Mouse (Mus musculus) spleen, adult 12 weeks (tissue): ENCODE results near the gene Ptprn2.

Experiments used
- DNase-seq: peaks from one replicate; pipeline ENCODE4 v3.0.0; 2022; ENCODE audit warnings: low spot score

The Ptprn2 gene

GRCm38 (mm10) chr12:117257921-117258497, 772.5 kb downstream of the Ptprn2 start:
- no peak for DNase-seq

GRCm38 (mm10) chr12:117260391-117261164, 775.1 kb downstream of the Ptprn2 start:
- no peak for DNase-seq

- no peak for DNase-seq
Measured at GRCm38 (mm10) chr12:117261165-117261440, 775.6 kb downstream of the Ptprn2 start.

GRCm38 (mm10) chr12:117262003-117262402, 776.5 kb downstream of the Ptprn2 start:
- DNase-seq = no peak

GRCm38 (mm10) chr12:117263081-117263480, 777.6 kb downstream of the Ptprn2 start:
- no peak for DNase-seq

- DNase-seq = no peak
Measured at GRCm38 (mm10) chr12:117265211-117265610, 779.7 kb downstream of the Ptprn2 start.

- DNase-seq = no peak
Measured at GRCm38 (mm10) chr12:117268543-117269172, 783.1 kb downstream of the Ptprn2 start.

- no peak for DNase-seq
Measured at GRCm38 (mm10) chr12:117269310-117269709, 783.8 kb downstream of the Ptprn2 start.

- DNase-seq = no peak
Measured at GRCm38 (mm10) chr12:117270199-117270598, 784.7 kb downstream of the Ptprn2 start.

- no peak for DNase-seq
Measured at GRCm38 (mm10) chr12:117273166-117273565, 787.6 kb downstream of the Ptprn2 start.

- no peak for DNase-seq
Measured at GRCm38 (mm10) chr12:117274576-117274975, 789.1 kb downstream of the Ptprn2 start.

GRCm38 (mm10) chr12:117280790-117281189, 795.3 kb downstream of the Ptprn2 start:
- no peak for DNase-seq

- no peak for DNase-seq
Measured at GRCm38 (mm10) chr12:117282659-117283058, 797.1 kb downstream of the Ptprn2 start.

- DNase-seq = no peak
Measured at GRCm38 (mm10) chr12:117287456-117287855, 801.9 kb downstream of the Ptprn2 start.

- no peak for DNase-seq
Measured at GRCm38 (mm10) chr12:117291943-117292342, 806.4 kb downstream of the Ptprn2 start.

GRCm38 (mm10) chr12:117296792-117297191, 811.3 kb downstream of the Ptprn2 start:
- DNase-seq = no peak

- DNase-seq = no peak
Measured at GRCm38 (mm10) chr12:117299084-117299483, 813.6 kb downstream of the Ptprn2 start.

- no peak for DNase-seq
Measured at GRCm38 (mm10) chr12:117304751-117305624, 819.5 kb downstream of the Ptprn2 start.

- DNase-seq = no peak
Measured at GRCm38 (mm10) chr12:117305625-117306105, 820.1 kb downstream of the Ptprn2 start.

- no peak for DNase-seq
Measured at GRCm38 (mm10) chr12:117312079-117312478, 826.6 kb downstream of the Ptprn2 start.

- DNase-seq = no peak
Measured at GRCm38 (mm10) chr12:117314987-117315386, 829.5 kb downstream of the Ptprn2 start.

- no peak for DNase-seq
Measured at GRCm38 (mm10) chr12:117315661-117316060, 830.1 kb downstream of the Ptprn2 start.
